Mouse (Mus musculus) heart, adult 2 months (tissue): ENCODE measurements around the gene Gm20388.

Source experiments
- CTCF ChIP-seq: fragments of 200-600 bp; IDR thresholded peaks from 2 replicates; pipeline ENCODE4 v1.8.1; 2022; ENCODE audit warnings: antibody characterized with exemption, mild to moderate bottlenecking, moderate library complexity
- POLR2A ChIP-seq: fragments of 200-500 bp; IDR thresholded peaks from 2 replicates; pipeline ENCODE4 v1.6.1; 2011; ENCODE audit warnings: mild to moderate bottlenecking, low read depth, low read length, control low read depth; ENCODE audit not compliant: insufficient read depth

DNA sequence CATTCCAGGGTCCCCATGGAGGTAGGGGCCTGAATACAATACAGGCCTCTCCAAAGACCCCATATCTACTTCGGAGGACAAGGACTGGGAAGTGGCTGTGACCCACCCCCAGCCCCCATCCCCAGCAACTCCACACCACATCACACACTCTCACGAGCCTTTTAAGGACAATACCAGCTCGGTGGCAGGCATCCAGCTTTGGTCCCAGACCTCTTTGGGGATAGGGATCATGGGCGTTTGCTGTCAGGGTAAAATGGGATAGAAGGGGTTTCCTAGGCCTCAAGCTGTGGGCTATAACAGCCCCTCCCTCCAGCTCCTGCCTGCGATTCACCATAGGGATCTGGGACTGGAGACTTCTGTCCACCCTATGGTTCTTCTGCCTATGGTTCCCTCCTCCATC, 281.0 kb downstream of the Gm20388 start:
- TF ChIP-seq POLR2A (no peak), CTCF (no peak)
